Mouse (Mus musculus): Measurements from ENCODE around the gene Ehbp1l1. TPM values are rescaled to one million over a fixed set of nuclear protein-coding genes. Genes with fewer than 3 reads are reported as not detected.

Ehbp1l1 gene
- polyA plus RNA-seq, 1 experiment from 2014 or later = 6.8 TPM

DNA sequence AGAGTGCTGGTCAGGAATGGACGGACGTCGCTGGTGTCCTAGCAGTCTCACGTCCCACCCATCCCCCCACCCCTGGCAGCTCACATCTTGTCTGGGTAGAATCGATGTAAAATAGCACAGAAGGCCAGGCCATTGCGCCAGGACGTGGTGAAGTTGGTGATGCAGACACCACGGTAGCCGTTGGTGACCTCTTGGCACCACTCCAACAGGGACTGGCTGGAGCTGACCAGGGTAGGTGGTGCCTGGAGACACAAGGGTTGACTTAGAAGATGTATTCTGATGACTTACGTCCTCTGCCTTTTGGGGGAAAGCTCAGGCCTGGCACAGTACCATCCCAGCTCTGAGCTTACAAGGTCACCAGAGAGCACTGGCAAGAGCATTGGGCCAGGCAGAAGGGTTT is 9.2 kb downstream of the Ehbp1l1 start:
- Histone ChIP-seq H3K9me3 (ENCODE audit: control insufficient read depth, low read length) (no peaks in the 10 kb centered on the region), H3K27ac (ENCODE audit: low read depth, low read length) (no peak overlapping the region), H3K9ac (ENCODE audit: low read length) (no peak overlapping the region; the same call in 1 of the 2 replicates), H3K36me3 (ENCODE audit: control insufficient read depth, insufficient read depth, low read length) (peaks cover 8% of the 10 kb centered on the region), H3K4me2 (ENCODE audit: low read depth, low read length, severe bottlenecking) (no peak overlapping the region), H3K4me3 (ENCODE audit: low read depth, low read length) (no peak overlapping the region), H3K4me1 (replicated peaks; ENCODE audit: control insufficient read depth, insufficient read depth, low read length) (peaks cover 6% of the 10 kb centered on the region; the same call in 1 of the 2 replicates), H3K27me3 (ENCODE audit: control insufficient read depth, insufficient read depth, low read length) (no peaks in the 10 kb centered on the region)
- no peak for DNase-seq (ENCODE audit: low spot score)
- no peak for ATAC-seq (replicated peaks; ENCODE audit: low FRiP score)
- WGBS = 64% methylated on average over 10 of the region's 10 CpGs

DNA sequence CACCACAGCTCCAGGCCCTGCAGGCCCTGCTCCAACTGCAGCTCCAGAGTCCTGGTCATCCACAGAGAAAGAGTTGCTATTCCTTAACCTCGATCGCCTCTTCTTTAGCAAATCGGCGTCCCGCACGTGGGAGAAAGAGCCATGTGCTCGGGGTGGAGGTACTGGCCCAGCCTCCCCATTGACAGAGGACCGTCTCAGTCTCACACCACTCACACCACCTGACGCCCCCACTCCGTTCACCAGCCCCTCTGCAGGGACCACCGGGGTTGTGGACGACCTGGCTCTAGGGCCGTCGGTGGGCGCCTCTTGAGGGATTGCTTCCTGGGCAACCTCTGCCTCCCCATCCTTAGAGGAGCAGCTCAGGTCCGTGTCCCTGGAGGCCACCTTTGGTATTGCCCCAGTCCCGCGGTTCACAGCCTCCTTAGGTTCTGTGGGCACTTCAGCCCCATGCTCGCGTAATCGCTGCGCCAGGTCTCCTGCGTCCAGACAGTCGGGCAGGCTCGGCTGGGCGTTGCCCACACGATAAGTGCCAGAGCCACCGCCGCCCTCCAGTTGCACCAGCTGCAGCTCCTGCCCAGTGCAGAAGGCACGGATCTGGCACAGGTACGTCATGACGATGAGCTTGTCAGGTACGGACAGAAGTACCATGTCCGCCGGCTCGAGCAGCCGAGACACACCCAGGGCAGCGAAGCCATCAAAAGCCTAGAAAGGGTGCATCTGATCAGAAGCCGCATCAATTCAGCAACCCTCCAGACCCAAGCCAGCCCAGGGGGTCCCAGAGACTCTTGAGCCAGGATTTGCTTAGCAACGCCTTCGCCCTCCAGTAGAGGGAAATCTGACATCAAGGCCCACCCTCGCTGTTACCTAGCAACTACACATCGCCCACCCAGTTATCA is 10.1 kb downstream of the Ehbp1l1 start:
- 12% methylated on average over 43 of the region's 43 CpGs for WGBS
- Histone ChIP-seq H3K9ac (ENCODE audit: low read length) (peak overlapping the region; percentile 29; the same call in 1 of the 2 replicates), H3K4me3 (ENCODE audit: low read depth, low read length) (peak overlapping the region; percentile 15; the same call in 1 of the 2 replicates), H3K27me3 (ENCODE audit: control insufficient read depth, insufficient read depth, low read length) (no peaks in the 10 kb centered on the region), H3K9me3 (ENCODE audit: control insufficient read depth, low read length) (no peaks in the 10 kb centered on the region), H3K4me2 (ENCODE audit: low read depth, low read length, severe bottlenecking) (peak overlapping the region; percentile 42; the same call in 1 of the 2 replicates), H3K27ac (ENCODE audit: low read depth, low read length) (no peak overlapping the region), H3K4me1 (replicated peaks; ENCODE audit: control insufficient read depth, insufficient read depth, low read length) (peaks cover 6% of the 10 kb centered on the region; the same call in 1 of the 2 replicates), H3K36me3 (ENCODE audit: control insufficient read depth, insufficient read depth, low read length) (peaks cover 8% of the 10 kb centered on the region)
- ATAC-seq (replicated peaks; ENCODE audit: low FRiP score) (peak; percentile 78), DNase-seq (ENCODE audit: low spot score) (peak; percentile 71)

DNA sequence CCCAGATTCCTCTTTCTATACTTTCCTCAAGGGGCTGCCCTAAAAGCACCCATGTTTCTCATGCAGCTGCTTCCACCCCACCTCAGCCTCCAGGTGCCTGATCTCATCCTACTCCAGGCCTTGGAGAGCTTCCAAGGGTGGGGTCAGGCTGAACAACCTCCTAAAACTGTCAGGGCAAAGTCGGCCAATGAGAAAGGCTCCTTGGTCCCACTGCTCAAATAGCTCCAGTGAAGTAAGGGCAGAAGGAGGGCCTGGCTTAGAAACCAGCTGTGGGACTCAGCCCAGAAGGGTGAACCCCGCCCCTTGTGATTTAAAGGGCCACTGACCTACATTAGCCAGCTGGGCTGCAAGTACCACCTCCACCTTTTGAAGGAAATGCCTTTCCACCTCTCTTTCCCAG is 12.4 kb downstream of the Ehbp1l1 start:
- DNase-seq (ENCODE audit: low spot score) (no peak), ATAC-seq (replicated peaks; ENCODE audit: low FRiP score) (no peak)
- H3K4me1 ChIP-seq (replicated peaks; ENCODE audit: control insufficient read depth, insufficient read depth, low read length) = peaks cover 6% of the 10 kb centered on the region; the same call in 1 of the 2 replicates
- H3K36me3 ChIP-seq (ENCODE audit: control insufficient read depth, insufficient read depth, low read length) = no peaks in the 10 kb centered on the region; the same call in 1 of the 2 replicates
- H3K4me2 ChIP-seq (ENCODE audit: low read depth, low read length, severe bottlenecking) = no peak overlapping the region
- no peaks in the 10 kb centered on the region for H3K9me3 ChIP-seq (ENCODE audit: control insufficient read depth, low read length)
- no peak overlapping the region for H3K27ac ChIP-seq (ENCODE audit: low read depth, low read length)
- H3K9ac ChIP-seq (ENCODE audit: low read length) = no peak overlapping the region
- no peaks in the 10 kb centered on the region for H3K27me3 ChIP-seq (ENCODE audit: control insufficient read depth, insufficient read depth, low read length)
- no peak overlapping the region for H3K4me3 ChIP-seq (ENCODE audit: low read depth, low read length)
- WGBS = 2% methylated on average over 2 of the region's 2 CpGs

DNA sequence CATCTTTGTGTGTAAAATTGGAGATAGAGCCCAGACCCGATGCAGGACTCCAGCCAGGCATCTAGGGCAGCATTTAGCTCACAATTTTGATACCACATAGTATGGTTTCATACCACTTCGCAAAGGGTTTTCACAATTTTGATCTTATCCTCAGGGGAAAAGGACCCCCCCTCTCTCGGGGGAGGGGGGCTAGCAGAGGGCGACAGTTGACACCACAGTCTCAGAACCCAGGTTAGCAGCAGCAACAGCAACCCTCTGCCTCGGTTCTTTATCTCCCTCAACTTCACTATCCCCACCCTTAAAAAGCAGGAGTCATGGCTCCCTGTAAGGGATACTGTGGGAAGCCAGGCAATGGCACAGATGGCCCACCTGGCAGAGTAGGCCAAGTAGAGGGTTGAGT is 12.9 kb downstream of the Ehbp1l1 start:
- no peak overlapping the region for H3K4me2 ChIP-seq (ENCODE audit: low read depth, low read length, severe bottlenecking)
- H3K27ac ChIP-seq (ENCODE audit: low read depth, low read length) = no peak overlapping the region
- ATAC-seq (replicated peaks; ENCODE audit: low FRiP score) = no peak
- no peak overlapping the region for H3K9ac ChIP-seq (ENCODE audit: low read length)
- peaks cover 6% of the 10 kb centered on the region; the same call in 1 of the 2 replicates for H3K4me1 ChIP-seq (replicated peaks; ENCODE audit: control insufficient read depth, insufficient read depth, low read length)
- no peaks in the 10 kb centered on the region for H3K9me3 ChIP-seq (ENCODE audit: control insufficient read depth, low read length)
- WGBS = 76% methylated on average over 5 of the region's 5 CpGs
- DNase-seq (ENCODE audit: low spot score) = no peak
- no peak overlapping the region for H3K4me3 ChIP-seq (ENCODE audit: low read depth, low read length)
- H3K27me3 ChIP-seq (ENCODE audit: control insufficient read depth, insufficient read depth, low read length) = no peaks in the 10 kb centered on the region
- no peaks in the 10 kb centered on the region; the same call in 1 of the 2 replicates for H3K36me3 ChIP-seq (ENCODE audit: control insufficient read depth, insufficient read depth, low read length)

DNA sequence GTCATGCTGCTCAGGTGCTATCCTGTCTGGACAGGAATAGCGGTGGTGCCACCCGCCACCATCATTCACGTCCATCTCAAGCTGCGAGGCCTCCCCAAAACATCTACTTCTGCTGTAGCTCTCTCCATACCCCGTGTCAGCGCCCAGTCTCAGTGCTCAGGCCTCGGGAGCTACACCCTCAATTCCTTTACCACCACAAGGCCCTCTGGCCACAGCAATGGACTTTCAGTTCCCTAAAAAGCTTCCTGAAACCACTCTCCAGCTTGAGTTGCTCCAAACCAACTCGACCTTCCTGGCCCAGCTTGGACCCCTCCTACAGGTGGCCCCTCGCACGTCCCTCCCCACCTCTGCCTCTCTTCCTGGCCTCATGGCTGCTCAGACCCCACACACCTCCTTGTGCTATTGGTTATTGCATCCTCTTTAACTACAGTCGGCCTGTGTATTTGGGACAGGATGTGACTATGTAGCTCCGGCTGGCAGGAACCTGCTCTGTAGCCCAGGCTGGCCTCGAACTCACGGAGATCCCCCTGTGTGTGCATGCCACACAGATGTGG is 14.1 kb downstream of the Ehbp1l1 start:
- DNase-seq (ENCODE audit: low spot score) (no peak), ATAC-seq (replicated peaks; ENCODE audit: low FRiP score) (no peak)
- no peaks in the 10 kb centered on the region for H3K27me3 ChIP-seq (ENCODE audit: control insufficient read depth, insufficient read depth, low read length)
- H3K9me3 ChIP-seq (ENCODE audit: control insufficient read depth, low read length) = no peaks in the 10 kb centered on the region
- no peak overlapping the region for H3K9ac ChIP-seq (ENCODE audit: low read length)
- 91% methylated on average over 14 of the region's 14 CpGs for WGBS
- peaks cover 6% of the 10 kb centered on the region; the same call in 1 of the 2 replicates for H3K4me1 ChIP-seq (replicated peaks; ENCODE audit: control insufficient read depth, insufficient read depth, low read length)
- no peak overlapping the region for H3K4me2 ChIP-seq (ENCODE audit: low read depth, low read length, severe bottlenecking)
- no peaks in the 10 kb centered on the region; the same call in 1 of the 2 replicates for H3K36me3 ChIP-seq (ENCODE audit: control insufficient read depth, insufficient read depth, low read length)
- no peak overlapping the region for H3K27ac ChIP-seq (ENCODE audit: low read depth, low read length)
- no peak overlapping the region for H3K4me3 ChIP-seq (ENCODE audit: low read depth, low read length)

DNA sequence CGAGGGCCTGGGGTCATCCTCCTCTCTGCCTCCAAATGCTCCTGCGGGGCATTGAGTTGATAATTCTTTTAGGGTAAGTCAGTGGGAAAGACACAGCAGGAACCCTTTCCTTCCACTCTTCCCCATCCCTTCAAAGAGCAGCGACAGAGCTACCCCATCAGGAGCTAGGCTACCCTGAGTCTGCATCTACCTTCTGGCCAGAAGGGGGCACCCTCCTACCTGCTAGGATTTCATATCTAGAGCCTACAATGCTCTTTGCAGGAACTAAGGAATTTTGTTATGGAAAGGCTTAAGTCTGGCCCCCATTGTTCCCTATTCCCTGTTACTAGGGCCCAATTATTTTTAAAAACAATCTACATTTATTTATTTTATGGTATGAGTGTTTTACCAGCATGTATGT is 14.9 kb downstream of the Ehbp1l1 start:
- ATAC-seq (replicated peaks; ENCODE audit: low FRiP score) (no peak), DNase-seq (ENCODE audit: low spot score) (no peak)
- no peaks in the 10 kb centered on the region for H3K27me3 ChIP-seq (ENCODE audit: control insufficient read depth, insufficient read depth, low read length)
- H3K9me3 ChIP-seq (ENCODE audit: control insufficient read depth, low read length) = no peaks in the 10 kb centered on the region
- no peak overlapping the region for H3K9ac ChIP-seq (ENCODE audit: low read length)
- H3K27ac ChIP-seq (ENCODE audit: low read depth, low read length) = no peak overlapping the region
- peaks cover 3% of the 10 kb centered on the region; the same call in 1 of the 2 replicates for H3K4me1 ChIP-seq (replicated peaks; ENCODE audit: control insufficient read depth, insufficient read depth, low read length)
- whole genome bisulfite sequencing = 10% methylated on average over 3 of the region's 3 CpGs
- H3K4me2 ChIP-seq (ENCODE audit: low read depth, low read length, severe bottlenecking) = no peak overlapping the region
- no peaks in the 10 kb centered on the region; the same call in 1 of the 2 replicates for H3K36me3 ChIP-seq (ENCODE audit: control insufficient read depth, insufficient read depth, low read length)
- H3K4me3 ChIP-seq (ENCODE audit: low read depth, low read length) = no peak overlapping the region

DNA sequence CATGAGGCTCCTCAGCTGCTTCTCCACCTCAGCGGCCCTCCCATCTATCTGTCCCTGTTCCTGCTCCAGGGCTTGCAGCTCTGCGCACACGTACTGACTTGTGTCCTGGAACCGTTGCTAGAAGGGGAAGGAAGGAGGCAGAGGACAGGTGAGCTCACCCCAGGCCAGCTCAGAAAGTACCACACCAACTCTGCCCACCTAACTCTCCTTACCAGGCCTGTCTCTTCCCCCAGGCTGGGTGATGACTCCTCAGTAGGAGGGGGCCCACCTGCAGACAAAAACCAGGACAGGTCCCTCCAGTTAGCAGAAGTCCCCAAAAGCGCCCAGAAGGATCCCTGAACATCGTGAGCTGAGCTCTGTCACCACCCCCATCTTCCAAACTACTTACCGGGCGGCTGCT is 15.5 kb downstream of the Ehbp1l1 start:
- DNase-seq (ENCODE audit: low spot score) = no peak
- Histone ChIP-seq H3K4me2 (ENCODE audit: low read depth, low read length, severe bottlenecking) (no peak overlapping the region), H3K36me3 (ENCODE audit: control insufficient read depth, insufficient read depth, low read length) (no peaks in the 10 kb centered on the region; the same call in 1 of the 2 replicates), H3K27me3 (ENCODE audit: control insufficient read depth, insufficient read depth, low read length) (no peaks in the 10 kb centered on the region), H3K9ac (ENCODE audit: low read length) (no peak overlapping the region), H3K4me1 (replicated peaks; ENCODE audit: control insufficient read depth, insufficient read depth, low read length) (peaks cover under 1% of the 10 kb centered on the region; the same call in 1 of the 2 replicates), H3K4me3 (ENCODE audit: low read depth, low read length) (no peak overlapping the region), H3K9me3 (ENCODE audit: control insufficient read depth, low read length) (no peaks in the 10 kb centered on the region), H3K27ac (ENCODE audit: low read depth, low read length) (no peak overlapping the region)
- no peak for ATAC-seq (replicated peaks; ENCODE audit: low FRiP score)
- 78% methylated on average over 7 of the region's 8 CpGs for WGBS

DNA sequence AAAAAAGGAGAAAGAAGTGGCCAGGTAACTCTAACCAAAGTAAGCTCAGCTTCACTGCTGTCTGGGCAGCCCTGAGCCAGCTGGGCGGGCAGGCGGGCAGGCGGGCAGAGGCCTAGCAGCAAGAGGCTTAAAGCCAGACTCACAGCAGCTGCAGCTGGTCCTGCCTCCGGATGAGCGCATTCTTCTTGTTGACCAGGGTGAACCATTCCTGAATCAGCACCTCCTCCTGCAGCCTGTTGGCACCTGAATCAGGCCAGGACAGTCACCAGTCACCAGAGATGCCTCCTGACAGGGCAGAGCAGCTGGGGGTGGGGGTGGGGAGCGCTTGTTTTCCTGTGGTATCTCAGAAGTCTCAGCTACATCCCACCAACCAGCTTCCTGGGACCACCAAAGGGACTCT is 16.0 kb downstream of the Ehbp1l1 start:
- ATAC-seq (replicated peaks; ENCODE audit: low FRiP score) (no peak), DNase-seq (ENCODE audit: low spot score) (no peak)
- H3K4me2 ChIP-seq (ENCODE audit: low read depth, low read length, severe bottlenecking) = no peak overlapping the region
- no peak overlapping the region for H3K4me3 ChIP-seq (ENCODE audit: low read depth, low read length)
- no peak overlapping the region for H3K9ac ChIP-seq (ENCODE audit: low read length)
- H3K9me3 ChIP-seq (ENCODE audit: control insufficient read depth, low read length) = no peaks in the 10 kb centered on the region
- no peaks in the 10 kb centered on the region for H3K4me1 ChIP-seq (replicated peaks; ENCODE audit: control insufficient read depth, insufficient read depth, low read length)
- WGBS = 95% methylated on average over 6 of the region's 6 CpGs
- H3K27ac ChIP-seq (ENCODE audit: low read depth, low read length) = no peak overlapping the region
- H3K27me3 ChIP-seq (ENCODE audit: control insufficient read depth, insufficient read depth, low read length) = no peaks in the 10 kb centered on the region
- no peaks in the 10 kb centered on the region; the same call in 1 of the 2 replicates for H3K36me3 ChIP-seq (ENCODE audit: control insufficient read depth, insufficient read depth, low read length)
